Mouse (Mus musculus): ENCODE measurements around the gene Ifne. TPM values are rescaled to one million over a fixed set of nuclear protein-coding genes. Genes with fewer than 3 reads are reported as not detected.
A peak's percentile ranks its signal among the peaks of the same experiment; 100 is the strongest.

Gene Ifne
- polyA plus RNA-seq, 1 experiment from 2014 or later = 0.15 TPM

- in situ Hi-C loops (cut with MboI; ENCODE audit: low pct_unique_long_range_greater_than_20kb) = loop anchor here (25.0 kb wide), 1 partner anchor 106 kb away; the partner anchor contains the start of genes Gm13271, Gm13283 and Gm13290
- ATAC-seq = peak; percentile 63
Measured at GRCm38 (mm10) chr4:88867926-88868911, 11.8 kb downstream of the Ifne start.

GRCm38 (mm10) chr4:88867366-88867925, 12.6 kb downstream of the Ifne start:
- H3K27me3 ChIP-seq = no peaks in the 10 kb centered on the region
- in situ Hi-C loops (cut with MboI; ENCODE audit: low pct_unique_long_range_greater_than_20kb) = loop anchor here (25.0 kb wide), 1 partner anchor 105 kb away; the partner anchor contains the start of genes Gm13271, Gm13283 and Gm13290
- peak; percentile 39 for DNase-seq (ENCODE audit: low read depth, low spot score)
- ChIA-PET POLR2A (interaction anchor here (0.8 to 1.0 kb wide), 2 partner anchors 111 to 190 kb away, joined by 3 read pairs; no protein-coding TSS in a partner anchor), CTCF (interaction anchor here (1.0 to 4.3 kb wide), 4 partner anchors 9 to 110 kb away, joined by 3 to 31 read pairs (median 4); no protein-coding TSS in a partner anchor)
- peak; percentile 89 for TF ChIP-seq CTCF (IDR thresholded peaks at IDR 0.05)
- peak; percentile 90 for ATAC-seq

More at GRCm38 (mm10) chr4:88867926-88868911, 11.8 kb downstream of the Ifne start:
- TF ChIP-seq CTCF (IDR thresholded peaks at IDR 0.05) = no peak
- no peak for DNase-seq (ENCODE audit: low read depth, low spot score)
- ChIA-PET CTCF (interaction anchor here (1.0 to 4.3 kb wide), 3 partner anchors 10 to 111 kb away, joined by 3 to 31 read pairs (median 4); no protein-coding TSS in a partner anchor), POLR2A (interaction anchor here (1.0 kb wide), 1 partner anchor 112 kb away, joined by 3 read pairs; no protein-coding TSS in a partner anchor)
- H3K27me3 ChIP-seq = no peaks in the 10 kb centered on the region

- in situ Hi-C loops (cut with MboI; ENCODE audit: low pct_unique_long_range_greater_than_20kb) = loop anchor here (25.0 kb wide), 1 partner anchor 103 kb away; the partner anchor contains the start of genes Gm13271, Gm13283 and Gm13290
- ATAC-seq (no peak), DNase-seq (ENCODE audit: low read depth, low spot score) (no peak)
- no peak for TF ChIP-seq CTCF (IDR thresholded peaks at IDR 0.05)
- CTCF ChIA-PET = interaction anchor here (1.1 to 4.3 kb wide), 3 partner anchors 12 to 423 kb away, joined by 3 to 31 read pairs (median 3); no protein-coding TSS in a partner anchor
- H3K27me3 ChIP-seq = no peaks in the 10 kb centered on the region
- POLR2A ChIA-PET = no interaction called here
Measured at GRCm38 (mm10) chr4:88865011-88865569, 14.9 kb downstream of the Ifne start.

GRCm38 (mm10) chr4:88864599-88864998, 15.4 kb downstream of the Ifne start:
- in situ Hi-C loops (cut with MboI; ENCODE audit: low pct_unique_long_range_greater_than_20kb) = loop anchor here (25.0 kb wide), 1 partner anchor 102 kb away; the partner anchor contains the start of genes Gm13271, Gm13283 and Gm13290
- ChIA-PET CTCF (interaction anchor here (1.1 to 4.3 kb wide), 3 partner anchors 12 to 424 kb away, joined by 3 to 31 read pairs (median 3); no protein-coding TSS in a partner anchor), POLR2A (no interaction called here)
- ATAC-seq = no peak
- no peak for TF ChIP-seq CTCF (IDR thresholded peaks at IDR 0.05)
- DNase-seq (ENCODE audit: low read depth, low spot score) = no peak
- no peaks in the 10 kb centered on the region for H3K27me3 ChIP-seq

GRCm38 (mm10) chr4:88863309-88863708, 16.7 kb downstream of the Ifne start:
- no peaks in the 10 kb centered on the region for H3K27me3 ChIP-seq
- no peak for DNase-seq (ENCODE audit: low read depth, low spot score)
- ChIA-PET POLR2A (no interaction called here), CTCF (interaction anchor here (1.4 to 4.7 kb wide), 2 partner anchors 32 to 106 kb away, joined by 3 to 28 read pairs; no protein-coding TSS in a partner anchor)
- no peak for ATAC-seq
- in situ Hi-C loops (cut with MboI; ENCODE audit: low pct_unique_long_range_greater_than_20kb) = loop anchor here (25.0 kb wide), 1 partner anchor 101 kb away; the partner anchor contains the start of genes Gm13271, Gm13283 and Gm13290
- TF ChIP-seq CTCF (IDR thresholded peaks at IDR 0.05) = no peak

- ATAC-seq (no peak), DNase-seq (ENCODE audit: low read depth, low spot score) (no peak)
- H3K27me3 ChIP-seq = peaks cover 5% of the 10 kb centered on the region
- in situ Hi-C loops (cut with MboI; ENCODE audit: low pct_unique_long_range_greater_than_20kb) = loop anchor here (25.0 kb wide), 1 partner anchor 97 kb away; the partner anchor contains the start of genes Gm13271, Gm13283 and Gm13290
- CTCF ChIA-PET = interaction anchor here (1.6 to 4.7 kb wide), 2 partner anchors 9 to 28 kb away, joined by 4 to 28 read pairs; no protein-coding TSS in a partner anchor
- no peak for TF ChIP-seq CTCF (IDR thresholded peaks at IDR 0.05)
- POLR2A ChIA-PET = no interaction called here
Measured at GRCm38 (mm10) chr4:88859214-88859613, 20.8 kb downstream of the Ifne start.

- in situ Hi-C loops (cut with MboI; ENCODE audit: low pct_unique_long_range_greater_than_20kb) = loop anchor here (25.0 kb wide), 1 partner anchor 89 kb away; the partner anchor contains the start of genes Gm13271, Gm13283 and Gm13290
- DNase-seq (ENCODE audit: low read depth, low spot score) (no peak), ATAC-seq (no peak)
- peaks cover 4% of the 10 kb centered on the region for H3K27me3 ChIP-seq
- TF ChIP-seq CTCF (IDR thresholded peaks at IDR 0.05) = no peak
- CTCF ChIA-PET = interaction anchor here (2.1 kb wide), 1 partner anchor 20 kb away, joined by 13 read pairs; no protein-coding TSS in a partner anchor
- POLR2A ChIA-PET = no interaction called here
Measured at GRCm38 (mm10) chr4:88851026-88851763, 28.8 kb downstream of the Ifne start.

- no peak for TF ChIP-seq CTCF (IDR thresholded peaks at IDR 0.05)
- POLR2A ChIA-PET = no interaction called here
- no peak for ATAC-seq
- CTCF ChIA-PET = interaction anchor here (1.3 kb wide), 1 partner anchor 11 kb away, joined by 4 read pairs; no protein-coding TSS in a partner anchor
- in situ Hi-C loops (cut with MboI; ENCODE audit: low pct_unique_long_range_greater_than_20kb) = loop anchor here (25.0 kb wide), 5 partner anchors 87 to 1737 kb away; partner anchors contain the start of genes Dmrta1, Gm13271, Gm13283 and Gm13290
- peaks cover 5% of the 10 kb centered on the region for H3K27me3 ChIP-seq
- DNase-seq (ENCODE audit: low read depth, low spot score) = no peak
Measured at GRCm38 (mm10) chr4:88849698-88850097, 30.3 kb downstream of the Ifne start, which contains the start of gene Ifna1. TSS of gene Ifna1 (plus strand) at chr4:88850087.

- H3K27me3 ChIP-seq = peaks cover 9% of the 10 kb centered on the region
- in situ Hi-C loops (cut with MboI; ENCODE audit: low pct_unique_long_range_greater_than_20kb) = loop anchor here (25.0 kb wide), 4 partner anchors 683 to 1733 kb away; partner anchors contain the start of gene Dmrta1
- peak; percentile 40 for TF ChIP-seq CTCF (IDR thresholded peaks at IDR 0.05)
- no peak for ATAC-seq
- no peak for DNase-seq (ENCODE audit: low read depth, low spot score)
- ChIA-PET CTCF (no interaction called here), POLR2A (no interaction called here)
Measured at GRCm38 (mm10) chr4:88845334-88845733, 34.7 kb downstream of the Ifne start.
